Mouse (Mus musculus): ENCODE measurements around the gene Pgbd5. TPM values are rescaled to one million over a fixed set of nuclear protein-coding genes. Genes with fewer than 3 reads are reported as not detected.

Gene Pgbd5
- polyA plus RNA-seq, 1 experiment from 2014 or later, result 3.2 TPM

GRCm38 (mm10) chr8:124421413-124421812 lies 18.0 kb downstream of the Pgbd5 start:
- Histone ChIP-seq H3K4me3 (ENCODE audit: low read depth, low read length) (no peak overlapping the region), H3K9ac (replicated peaks; ENCODE audit: low read depth, low read length) (no peak overlapping the region), H3K27ac (ENCODE audit: low read length) (peak overlapping the region; percentile 34; the same call in 1 of the 2 replicates), H3K9me3 (ENCODE audit: control insufficient read depth, low read depth, low read length) (no peaks in the 10 kb centered on the region), H3K4me2 (replicated peaks; ENCODE audit: low read depth, low read length) (no peak overlapping the region), H3K27me3 (ENCODE audit: control insufficient read depth, insufficient read depth, low read length) (no peaks in the 10 kb centered on the region), H3K36me3 (ENCODE audit: control insufficient read depth, insufficient read depth, low read length) (no peaks in the 10 kb centered on the region), H3K4me1 (ENCODE audit: control insufficient read depth, insufficient read depth, low read length) (peaks cover 6% of the 10 kb centered on the region; the same call in 1 of the 2 replicates)
- no peak for ATAC-seq (ENCODE audit: insufficient number of reproducible peaks, insufficient read depth, low FRiP score, low read depth)
- 42% methylated on average over 8 of the region's 8 CpGs for WGBS

- Histone ChIP-seq H3K9me3 (ENCODE audit: control insufficient read depth, low read depth, low read length) (no peaks in the 10 kb centered on the region), H3K4me2 (replicated peaks; ENCODE audit: low read depth, low read length) (no peak overlapping the region), H3K4me1 (ENCODE audit: control insufficient read depth, insufficient read depth, low read length) (peaks cover 10% of the 10 kb centered on the region; the same call in 1 of the 2 replicates), H3K9ac (replicated peaks; ENCODE audit: low read depth, low read length) (no peak overlapping the region), H3K4me3 (ENCODE audit: low read depth, low read length) (no peak overlapping the region), H3K36me3 (ENCODE audit: control insufficient read depth, insufficient read depth, low read length) (no peaks in the 10 kb centered on the region), H3K27ac (ENCODE audit: low read length) (no peak overlapping the region), H3K27me3 (ENCODE audit: control insufficient read depth, insufficient read depth, low read length) (no peaks in the 10 kb centered on the region)
- no peak for ATAC-seq (ENCODE audit: insufficient number of reproducible peaks, insufficient read depth, low FRiP score, low read depth)
- 97% methylated on average over 5 of the region's 5 CpGs for WGBS
These were observed 20.5 kb downstream of the Pgbd5 start for GRCm38 (mm10) chr8:124418927-124419326.

GRCm38 (mm10) chr8:124418185-124418584 lies 21.3 kb downstream of the Pgbd5 start:
- Histone ChIP-seq H3K36me3 (ENCODE audit: control insufficient read depth, insufficient read depth, low read length) (no peaks in the 10 kb centered on the region), H3K4me3 (ENCODE audit: low read depth, low read length) (no peak overlapping the region), H3K4me2 (replicated peaks; ENCODE audit: low read depth, low read length) (no peak overlapping the region), H3K9me3 (ENCODE audit: control insufficient read depth, low read depth, low read length) (no peaks in the 10 kb centered on the region), H3K9ac (replicated peaks; ENCODE audit: low read depth, low read length) (no peak overlapping the region), H3K27ac (ENCODE audit: low read length) (no peak overlapping the region), H3K27me3 (ENCODE audit: control insufficient read depth, insufficient read depth, low read length) (no peaks in the 10 kb centered on the region), H3K4me1 (ENCODE audit: control insufficient read depth, insufficient read depth, low read length) (peaks cover 10% of the 10 kb centered on the region; the same call in 1 of the 2 replicates)
- no peak for ATAC-seq (ENCODE audit: insufficient number of reproducible peaks, insufficient read depth, low FRiP score, low read depth)
- WGBS, result 77% methylated on average over 6 of the region's 6 CpGs

GRCm38 (mm10) chr8:124416646-124417045 lies 22.8 kb downstream of the Pgbd5 start:
- WGBS, result 38% methylated on average over 7 of the region's 7 CpGs
- Histone ChIP-seq H3K4me3 (ENCODE audit: low read depth, low read length) (no peak overlapping the region), H3K4me2 (replicated peaks; ENCODE audit: low read depth, low read length) (no peak overlapping the region), H3K27me3 (ENCODE audit: control insufficient read depth, insufficient read depth, low read length) (no peaks in the 10 kb centered on the region), H3K9me3 (ENCODE audit: control insufficient read depth, low read depth, low read length) (no peaks in the 10 kb centered on the region), H3K4me1 (ENCODE audit: control insufficient read depth, insufficient read depth, low read length) (peaks cover 5% of the 10 kb centered on the region; the same call in 1 of the 2 replicates), H3K36me3 (ENCODE audit: control insufficient read depth, insufficient read depth, low read length) (no peaks in the 10 kb centered on the region), H3K27ac (ENCODE audit: low read length) (no peak overlapping the region), H3K9ac (replicated peaks; ENCODE audit: low read depth, low read length) (no peak overlapping the region)
- ATAC-seq (ENCODE audit: insufficient number of reproducible peaks, insufficient read depth, low FRiP score, low read depth), result no peak

- Histone ChIP-seq H3K9me3 (ENCODE audit: control insufficient read depth, low read depth, low read length) (no peaks in the 10 kb centered on the region), H3K36me3 (ENCODE audit: control insufficient read depth, insufficient read depth, low read length) (no peaks in the 10 kb centered on the region), H3K27ac (ENCODE audit: low read length) (no peak overlapping the region), H3K27me3 (ENCODE audit: control insufficient read depth, insufficient read depth, low read length) (no peaks in the 10 kb centered on the region), H3K4me1 (ENCODE audit: control insufficient read depth, insufficient read depth, low read length) (peaks cover 5% of the 10 kb centered on the region; the same call in 1 of the 2 replicates), H3K9ac (replicated peaks; ENCODE audit: low read depth, low read length) (no peak overlapping the region), H3K4me3 (ENCODE audit: low read depth, low read length) (no peak overlapping the region), H3K4me2 (replicated peaks; ENCODE audit: low read depth, low read length) (no peak overlapping the region)
- 68% methylated on average over 3 of the region's 3 CpGs for WGBS
- no peak for ATAC-seq (ENCODE audit: insufficient number of reproducible peaks, insufficient read depth, low FRiP score, low read depth)
These were observed 23.7 kb downstream of the Pgbd5 start for GRCm38 (mm10) chr8:124415789-124416188.

- Histone ChIP-seq H3K9ac (replicated peaks; ENCODE audit: low read depth, low read length) (no peak overlapping the region), H3K4me1 (ENCODE audit: control insufficient read depth, insufficient read depth, low read length) (peaks cover 5% of the 10 kb centered on the region; the same call in 1 of the 2 replicates), H3K27me3 (ENCODE audit: control insufficient read depth, insufficient read depth, low read length) (no peaks in the 10 kb centered on the region), H3K36me3 (ENCODE audit: control insufficient read depth, insufficient read depth, low read length) (no peaks in the 10 kb centered on the region), H3K27ac (ENCODE audit: low read length) (no peak overlapping the region), H3K9me3 (ENCODE audit: control insufficient read depth, low read depth, low read length) (no peaks in the 10 kb centered on the region), H3K4me2 (replicated peaks; ENCODE audit: low read depth, low read length) (no peak overlapping the region), H3K4me3 (ENCODE audit: low read depth, low read length) (no peak overlapping the region)
- WGBS, result 91% methylated on average over 8 of the region's 8 CpGs
- ATAC-seq (ENCODE audit: insufficient number of reproducible peaks, insufficient read depth, low FRiP score, low read depth), result no peak
These were observed 24.5 kb downstream of the Pgbd5 start for GRCm38 (mm10) chr8:124415002-124415401.

- Histone ChIP-seq H3K9ac (replicated peaks; ENCODE audit: low read depth, low read length) (no peak overlapping the region), H3K9me3 (ENCODE audit: control insufficient read depth, low read depth, low read length) (no peaks in the 10 kb centered on the region), H3K27me3 (ENCODE audit: control insufficient read depth, insufficient read depth, low read length) (no peaks in the 10 kb centered on the region), H3K36me3 (ENCODE audit: control insufficient read depth, insufficient read depth, low read length) (no peaks in the 10 kb centered on the region), H3K4me2 (replicated peaks; ENCODE audit: low read depth, low read length) (no peak overlapping the region), H3K4me1 (ENCODE audit: control insufficient read depth, insufficient read depth, low read length) (peaks cover 5% of the 10 kb centered on the region; the same call in 1 of the 2 replicates), H3K4me3 (ENCODE audit: low read depth, low read length) (no peak overlapping the region), H3K27ac (ENCODE audit: low read length) (no peak overlapping the region)
- no peak for ATAC-seq (ENCODE audit: insufficient number of reproducible peaks, insufficient read depth, low FRiP score, low read depth)
- 74% methylated on average over 11 of the region's 11 CpGs for WGBS
These were observed 26.1 kb downstream of the Pgbd5 start for GRCm38 (mm10) chr8:124413244-124413965.

GRCm38 (mm10) chr8:124412496-124413243 lies 26.8 kb downstream of the Pgbd5 start:
- Histone ChIP-seq H3K9ac (replicated peaks; ENCODE audit: low read depth, low read length) (no peak overlapping the region), H3K36me3 (ENCODE audit: control insufficient read depth, insufficient read depth, low read length) (no peaks in the 10 kb centered on the region), H3K27ac (ENCODE audit: low read length) (no peak overlapping the region), H3K4me1 (ENCODE audit: control insufficient read depth, insufficient read depth, low read length) (peaks cover 5% of the 10 kb centered on the region; the same call in 1 of the 2 replicates), H3K4me2 (replicated peaks; ENCODE audit: low read depth, low read length) (no peak overlapping the region), H3K27me3 (ENCODE audit: control insufficient read depth, insufficient read depth, low read length) (no peaks in the 10 kb centered on the region), H3K9me3 (ENCODE audit: control insufficient read depth, low read depth, low read length) (no peaks in the 10 kb centered on the region), H3K4me3 (ENCODE audit: low read depth, low read length) (no peak overlapping the region)
- ATAC-seq (ENCODE audit: insufficient number of reproducible peaks, insufficient read depth, low FRiP score, low read depth), result no peak
- WGBS, result 75% methylated on average over 19 of the region's 19 CpGs
